Mouse (Mus musculus): ENCODE measurements around the gene Vasn. TPM values are rescaled to one million over a fixed set of nuclear protein-coding genes. Genes with fewer than 3 reads are reported as not detected.
A peak's percentile ranks its signal among the peaks of the same experiment; 100 is the strongest.

Vasn gene
- polyA plus RNA-seq, 1 experiment from 2014 or later: 10.9 TPM

GRCm38 (mm10) chr16:4634681-4635080 lies 5.1 kb upstream of the Vasn start:
- no peak overlapping the region for H3K27ac ChIP-seq
- 87% methylated on average over 9 of the region's 9 CpGs for WGBS
- H3K4me2 ChIP-seq (replicated peaks): no peak overlapping the region
- peaks cover 27% of the 10 kb centered on the region for H3K36me3 ChIP-seq
- no peaks in the 10 kb centered on the region for H3K4me1 ChIP-seq
- no peak overlapping the region for H3K4me3 ChIP-seq
- H3K9ac ChIP-seq: no peak overlapping the region
- ATAC-seq (ENCODE audit: low FRiP score, low read depth): no peak
- no peaks in the 10 kb centered on the region for H3K9me3 ChIP-seq
- no peaks in the 10 kb centered on the region for H3K27me3 ChIP-seq (replicated peaks)

- Histone ChIP-seq H3K9me3 (no peaks in the 10 kb centered on the region), H3K36me3 (peaks cover 27% of the 10 kb centered on the region), H3K4me3 (no peak overlapping the region), H3K4me2 (replicated peaks) (no peak overlapping the region), H3K27ac (no peak overlapping the region), H3K27me3 (replicated peaks) (no peaks in the 10 kb centered on the region), H3K9ac (no peak overlapping the region), H3K4me1 (peaks cover 9% of the 10 kb centered on the region)
- WGBS: 81% methylated on average over 4 of the region's 4 CpGs
- ATAC-seq (ENCODE audit: low FRiP score, low read depth): no peak
These were observed 4.0 kb upstream of the Vasn start for GRCm38 (mm10) chr16:4635760-4636159.

DNA sequence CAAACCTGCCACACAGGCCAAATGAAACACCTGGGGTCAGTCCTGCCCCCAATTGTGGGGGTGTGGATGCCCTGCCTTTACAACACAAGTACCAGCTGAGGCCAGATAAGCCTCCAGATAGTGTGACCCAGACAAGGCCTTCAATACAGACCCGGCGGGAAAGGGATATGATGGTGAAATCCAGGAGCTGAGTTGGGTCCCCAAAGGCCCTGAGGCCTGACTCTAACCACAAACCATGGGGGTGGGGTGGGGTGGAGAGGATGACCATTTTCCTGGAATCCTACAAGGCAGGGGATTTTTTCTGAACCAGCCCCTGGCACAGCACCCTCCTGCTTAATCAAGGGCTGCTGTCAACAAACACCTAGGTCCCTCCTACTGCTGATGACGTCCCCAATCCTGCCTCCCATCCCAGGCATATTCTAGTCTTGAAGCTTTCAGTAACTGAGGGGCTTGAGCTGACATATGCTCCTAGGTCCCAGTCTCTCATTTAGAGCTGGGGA lies 800 bp upstream of the Vasn start:
- no peak for ATAC-seq (ENCODE audit: low FRiP score, low read depth)
- no peaks in the 10 kb centered on the region for H3K9me3 ChIP-seq
- no peak overlapping the region for H3K4me3 ChIP-seq
- H3K9ac ChIP-seq: no peak overlapping the region
- WGBS: 88% methylated on average over 3 of the region's 3 CpGs
- peaks cover 8% of the 10 kb centered on the region; the same call in 1 of the 2 replicates for H3K36me3 ChIP-seq
- H3K4me2 ChIP-seq (replicated peaks): no peak overlapping the region
- peaks cover 32% of the 10 kb centered on the region for H3K4me1 ChIP-seq
- H3K27me3 ChIP-seq (replicated peaks): no peaks in the 10 kb centered on the region
- no peak overlapping the region for H3K27ac ChIP-seq

GRCm38 (mm10) chr16:4640267-4641005 lies 695 bp downstream of the Vasn start:
- Histone ChIP-seq H3K4me1 (peaks cover 33% of the 10 kb centered on the region), H3K36me3 (peaks cover 3% of the 10 kb centered on the region; the same call in 1 of the 2 replicates), H3K27ac (peak overlapping the region; percentile 29; the same call in 1 of the 2 replicates), H3K4me3 (peak overlapping the region; percentile 57), H3K9me3 (no peaks in the 10 kb centered on the region), H3K9ac (peak overlapping the region; percentile 62), H3K4me2 (replicated peaks) (peak overlapping the region; percentile 90), H3K27me3 (replicated peaks) (no peaks in the 10 kb centered on the region)
- peak; percentile 41 for ATAC-seq (ENCODE audit: low FRiP score, low read depth)
- 6% methylated on average over 17 of the region's 17 CpGs for WGBS

GRCm38 (mm10) chr16:4641119-4641838 lies 1.5 kb downstream of the Vasn start:
- H3K9ac ChIP-seq: no peak overlapping the region
- WGBS: 44% methylated on average over 3 of the region's 3 CpGs

DNA sequence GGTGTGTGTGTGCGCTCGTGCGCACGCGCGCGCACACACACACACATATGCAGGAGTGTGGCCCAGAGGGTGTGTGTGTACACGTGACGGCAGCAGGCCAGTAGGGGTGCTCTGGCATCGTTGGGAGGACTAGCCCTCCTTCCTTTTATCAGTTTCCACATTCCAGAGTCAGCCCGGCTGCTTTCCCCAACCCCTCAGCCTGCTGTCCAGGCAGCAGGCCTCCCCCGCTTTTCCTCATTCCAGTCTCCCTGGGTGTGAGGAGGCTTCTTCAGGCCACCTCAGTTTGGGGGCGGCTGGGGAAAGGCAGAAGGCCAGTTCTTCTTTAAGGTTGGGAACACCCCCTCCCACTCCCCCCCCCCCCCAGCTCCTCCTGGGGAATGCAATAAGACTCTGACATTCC lies 2.4 kb downstream of the Vasn start:
- no peak overlapping the region for H3K27ac ChIP-seq

More at GRCm38 (mm10) chr16:4641119-4641838, 1.5 kb downstream of the Vasn start:
- peaks cover 7% of the 10 kb centered on the region; the same call in 1 of the 2 replicates for H3K36me3 ChIP-seq
- H3K4me1 ChIP-seq: peaks cover 33% of the 10 kb centered on the region
- peak overlapping the region; percentile 57 for H3K4me3 ChIP-seq
- H3K9me3 ChIP-seq: no peaks in the 10 kb centered on the region
- no peak overlapping the region for H3K27ac ChIP-seq
- no peaks in the 10 kb centered on the region for H3K27me3 ChIP-seq (replicated peaks)
- no peak for ATAC-seq (ENCODE audit: low FRiP score, low read depth)
- H3K4me2 ChIP-seq (replicated peaks): peak overlapping the region; percentile 90

DNA sequence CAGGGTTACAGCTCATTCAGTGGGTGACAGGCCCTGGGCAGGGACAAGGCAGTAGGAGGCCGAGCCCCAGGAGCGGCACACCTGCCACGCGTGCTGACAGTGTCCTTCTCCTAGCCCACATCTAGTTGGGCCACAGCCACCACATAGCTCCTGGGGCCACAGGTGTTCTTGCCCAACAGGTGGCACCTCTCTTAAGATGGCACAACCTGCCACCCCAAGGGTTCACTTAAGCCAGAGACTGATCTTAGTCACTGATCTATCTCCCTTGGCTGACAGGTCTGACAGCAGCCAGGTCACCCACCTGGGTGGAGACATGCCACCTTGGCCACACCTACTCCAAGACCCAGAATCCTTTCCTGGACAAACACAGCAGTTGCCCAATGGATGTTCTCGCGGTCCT lies 3.2 kb downstream of the Vasn start:
- peaks cover 39% of the 10 kb centered on the region for H3K4me1 ChIP-seq
- peak overlapping the region; percentile 90 for H3K4me2 ChIP-seq (replicated peaks)
- WGBS: 87% methylated on average over 6 of the region's 6 CpGs

More for the DNA sequence above, 2.4 kb downstream of the Vasn start:
- WGBS: 42% methylated on average over 13 of the region's 13 CpGs
- Histone ChIP-seq H3K9me3 (no peaks in the 10 kb centered on the region), H3K27me3 (replicated peaks) (no peaks in the 10 kb centered on the region), H3K4me1 (peaks cover 38% of the 10 kb centered on the region), H3K4me2 (replicated peaks) (peak overlapping the region; percentile 90), H3K4me3 (no peak overlapping the region), H3K9ac (peak overlapping the region; percentile 21; the same call in 1 of the 2 replicates), H3K36me3 (peaks cover 7% of the 10 kb centered on the region; the same call in 1 of the 2 replicates)
- ATAC-seq (ENCODE audit: low FRiP score, low read depth): no peak

GRCm38 (mm10) chr16:4643670-4644419 lies 4.1 kb downstream of the Vasn start:
- no peak overlapping the region for H3K4me3 ChIP-seq
- no peak overlapping the region for H3K4me2 ChIP-seq (replicated peaks)
- H3K9ac ChIP-seq: no peak overlapping the region
- peaks cover 21% of the 10 kb centered on the region for H3K36me3 ChIP-seq
- H3K27ac ChIP-seq: no peak overlapping the region
- no peaks in the 10 kb centered on the region for H3K27me3 ChIP-seq (replicated peaks)
- 88% methylated on average over 11 of the region's 11 CpGs for WGBS
- no peak for ATAC-seq (ENCODE audit: low FRiP score, low read depth)
- H3K4me1 ChIP-seq: peaks cover 39% of the 10 kb centered on the region
- H3K9me3 ChIP-seq: no peaks in the 10 kb centered on the region

More for the DNA sequence above, 3.2 kb downstream of the Vasn start:
- H3K36me3 ChIP-seq: peaks cover 12% of the 10 kb centered on the region; the same call in 1 of the 2 replicates
- H3K27ac ChIP-seq: no peak overlapping the region
- ATAC-seq (ENCODE audit: low FRiP score, low read depth): no peak
- no peak overlapping the region for H3K9ac ChIP-seq
- H3K27me3 ChIP-seq (replicated peaks): no peaks in the 10 kb centered on the region
- no peak overlapping the region for H3K4me3 ChIP-seq
- H3K9me3 ChIP-seq: no peaks in the 10 kb centered on the region

DNA sequence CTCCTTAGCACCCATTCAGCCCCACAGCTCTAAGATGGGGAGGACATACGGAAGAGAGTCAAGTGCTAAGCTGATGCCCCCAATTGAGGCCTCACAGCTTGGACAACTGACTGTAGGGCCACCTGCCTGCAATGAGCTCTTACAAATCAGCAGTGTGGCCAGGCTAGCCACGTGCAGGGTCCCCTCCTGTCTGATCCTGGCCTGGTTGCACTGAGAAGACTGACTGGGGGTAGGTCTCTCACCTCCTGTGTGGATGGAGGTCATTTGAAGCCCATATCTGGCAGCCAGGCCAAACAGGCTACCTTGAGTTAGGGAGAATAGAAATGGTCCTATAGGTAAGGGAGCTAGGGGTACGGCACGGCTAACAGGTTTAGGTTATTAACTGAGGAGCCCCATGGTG lies 6.1 kb downstream of the Vasn start:
- Histone ChIP-seq H3K27ac (no peak overlapping the region), H3K9me3 (no peaks in the 10 kb centered on the region), H3K4me1 (peaks cover 30% of the 10 kb centered on the region), H3K4me2 (replicated peaks) (no peak overlapping the region), H3K4me3 (no peak overlapping the region), H3K9ac (no peak overlapping the region), H3K36me3 (peaks cover 39% of the 10 kb centered on the region), H3K27me3 (replicated peaks) (no peaks in the 10 kb centered on the region)
- no peak for ATAC-seq (ENCODE audit: low FRiP score, low read depth)
- WGBS: 81% methylated on average over 4 of the region's 4 CpGs

DNA sequence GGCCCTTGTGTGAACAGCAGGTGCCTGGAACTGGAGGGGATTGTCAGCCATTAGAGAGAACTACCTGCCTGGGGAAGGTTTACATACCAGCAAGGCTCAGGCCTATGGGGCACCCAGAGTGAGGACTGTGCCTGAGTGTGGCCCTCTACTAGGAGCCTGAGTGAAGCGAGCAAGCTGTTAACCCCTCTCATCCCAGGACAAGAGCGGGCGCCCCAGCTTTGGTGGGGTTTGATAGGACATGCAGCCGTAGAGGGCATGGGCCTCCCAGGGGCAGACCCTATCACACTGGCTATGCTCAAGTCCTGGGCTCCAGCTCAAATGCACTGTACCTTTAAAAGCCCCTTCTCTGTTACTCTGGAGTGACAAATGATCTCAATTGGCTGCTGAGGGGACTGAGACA lies 7.1 kb downstream of the Vasn start:
- WGBS: 87% methylated on average over 4 of the region's 4 CpGs
- no peaks in the 10 kb centered on the region for H3K27me3 ChIP-seq (replicated peaks)
- H3K4me3 ChIP-seq: no peak overlapping the region
- H3K27ac ChIP-seq: no peak overlapping the region
- no peak overlapping the region for H3K9ac ChIP-seq
- H3K36me3 ChIP-seq: peaks cover 46% of the 10 kb centered on the region
- H3K4me1 ChIP-seq: peaks cover 23% of the 10 kb centered on the region
- no peak overlapping the region for H3K4me2 ChIP-seq (replicated peaks)
- ATAC-seq (ENCODE audit: low FRiP score, low read depth): no peak
- no peaks in the 10 kb centered on the region for H3K9me3 ChIP-seq

- WGBS: 77% methylated on average over 13 of the region's 13 CpGs
- H3K9me3 ChIP-seq: no peaks in the 10 kb centered on the region
- H3K36me3 ChIP-seq: peaks cover 54% of the 10 kb centered on the region
- no peak overlapping the region for H3K9ac ChIP-seq
- H3K4me1 ChIP-seq: peaks cover 19% of the 10 kb centered on the region
- no peak overlapping the region for H3K4me2 ChIP-seq (replicated peaks)
- no peak overlapping the region for H3K27ac ChIP-seq
- H3K27me3 ChIP-seq (replicated peaks): no peaks in the 10 kb centered on the region
- no peak for ATAC-seq (ENCODE audit: low FRiP score, low read depth)
- H3K4me3 ChIP-seq: no peak overlapping the region
These were observed 8.0 kb downstream of the Vasn start for GRCm38 (mm10) chr16:4647651-4648141.

Data from neural tube, embryonic 12.5 days (tissue).